Mouse (Mus musculus) spleen, embryonic (tissue): ENCODE results near the gene Smim17.
"Not testable (repeated sequence)": the region's sequence is repeated elsewhere in the genome, so short reads cannot be mapped to it uniquely, and the experiment has no call there.

Experiments
- CTCF ChIA-PET: fragments of 350-600 bp; sonication (Branson Sonifier 250); formaldehyde crosslinking; loops from one replicate; lab custom pipeline; 2022; lab: Charles Lee

Smim17 gene

DNA sequence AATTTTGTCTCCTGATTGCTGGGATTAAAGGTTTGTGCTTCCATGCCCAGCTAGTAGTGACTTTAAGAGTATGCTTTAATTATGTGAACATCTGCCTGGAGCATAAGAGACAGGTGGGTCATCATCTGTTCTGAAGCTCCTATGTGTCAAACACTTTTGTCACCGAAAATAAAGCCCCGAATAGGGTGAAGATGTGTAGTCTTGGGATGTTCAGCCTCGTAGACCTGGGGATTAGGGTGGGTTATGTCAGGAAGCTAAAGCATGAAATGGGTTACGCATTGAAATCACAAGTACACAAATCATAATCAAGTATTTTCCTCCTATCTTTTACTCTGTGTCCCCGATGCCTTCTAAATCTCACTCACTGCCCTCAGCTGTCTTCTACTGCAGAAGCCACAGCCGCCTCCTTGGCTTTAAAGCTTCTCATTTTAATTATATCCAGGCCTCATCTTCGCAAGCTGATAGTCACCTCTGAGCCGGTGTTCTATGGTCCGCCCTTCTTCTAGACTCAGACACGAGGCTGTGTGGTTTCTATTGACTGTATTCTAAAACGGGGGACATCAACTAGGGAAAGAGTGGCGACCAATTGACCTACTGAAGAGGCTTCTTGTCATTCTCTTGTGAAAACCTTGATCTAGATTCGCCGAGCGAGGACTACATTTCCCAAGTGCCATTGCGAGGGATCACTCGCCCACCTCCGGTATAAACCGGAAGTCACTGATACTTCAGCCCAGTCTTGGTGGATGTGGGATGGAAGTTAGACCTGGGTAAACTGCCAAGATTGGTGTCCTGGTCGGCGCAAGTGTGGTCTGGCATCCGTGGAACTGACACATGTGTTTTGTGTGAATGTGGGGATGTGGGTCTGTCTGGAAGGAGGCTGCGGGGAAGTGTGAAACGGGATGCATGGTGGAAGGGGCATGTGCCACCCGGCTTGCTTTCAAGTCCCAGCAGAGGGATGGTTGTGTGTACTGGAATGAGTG is at the start of gene Smim17:
TSS of gene Smim17 (plus strand) at position 720 of the 980 bp plus-strand sequence.
- CTCF ChIA-PET: no interaction called here

DNA sequence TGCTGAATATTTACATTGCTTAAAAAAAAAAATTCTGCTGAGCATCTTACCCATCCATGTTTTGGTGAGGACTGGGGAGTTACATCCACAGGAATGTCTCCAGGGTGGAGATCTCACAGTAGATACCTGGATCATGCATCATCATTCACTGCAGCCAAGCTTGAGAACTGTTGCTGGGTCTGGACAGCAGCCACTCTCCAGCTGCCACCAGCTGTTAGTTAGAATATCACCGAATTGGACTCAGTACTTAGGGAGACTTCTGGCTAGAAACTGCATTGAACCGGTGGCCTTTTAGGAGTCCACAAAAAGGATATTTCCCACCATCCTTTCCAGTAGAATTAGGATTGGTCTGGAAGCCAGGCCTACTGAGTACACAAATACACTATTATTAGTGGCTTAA is 40.4 kb upstream of the Smim17 start:
- CTCF ChIA-PET: no interaction called here

GRCm38 (mm10) chr7:6358937-6359590 is 39.5 kb upstream of the Smim17 start:
- CTCF ChIA-PET: interaction anchor here (0.6 kb wide), 2 partner anchors 46 to 182 kb away, joined by 3 to 4 read pairs; no protein-coding TSS in a partner anchor

DNA sequence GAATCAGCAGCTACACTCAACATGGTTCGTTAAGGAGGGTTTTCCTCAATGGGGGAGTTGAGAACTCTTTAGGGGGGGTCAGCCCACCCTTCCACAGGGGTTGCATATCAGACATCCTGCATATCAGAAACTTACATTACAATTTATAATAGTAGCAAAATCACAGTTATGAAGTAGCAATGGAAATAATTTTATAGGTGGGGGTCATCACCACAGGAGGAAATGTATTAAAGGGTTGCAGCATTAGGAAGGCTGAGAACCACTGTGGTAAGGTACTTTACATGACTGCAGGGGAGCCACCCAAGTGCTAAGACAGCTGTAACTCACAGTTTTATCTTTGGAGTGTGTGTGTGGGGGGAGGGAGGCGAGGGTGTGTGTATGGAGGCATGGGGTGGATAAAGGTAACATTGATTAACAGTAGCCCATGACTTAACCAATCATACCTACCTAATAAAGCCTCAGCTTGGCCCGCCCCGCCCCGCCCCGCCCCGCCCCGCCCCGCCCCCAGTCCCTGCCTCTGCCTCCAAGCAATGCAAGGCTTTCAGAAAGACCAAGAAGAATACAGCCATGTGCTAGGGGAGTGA is 37.9 kb upstream of the Smim17 start:
- CTCF ChIA-PET: no interaction called here

DNA sequence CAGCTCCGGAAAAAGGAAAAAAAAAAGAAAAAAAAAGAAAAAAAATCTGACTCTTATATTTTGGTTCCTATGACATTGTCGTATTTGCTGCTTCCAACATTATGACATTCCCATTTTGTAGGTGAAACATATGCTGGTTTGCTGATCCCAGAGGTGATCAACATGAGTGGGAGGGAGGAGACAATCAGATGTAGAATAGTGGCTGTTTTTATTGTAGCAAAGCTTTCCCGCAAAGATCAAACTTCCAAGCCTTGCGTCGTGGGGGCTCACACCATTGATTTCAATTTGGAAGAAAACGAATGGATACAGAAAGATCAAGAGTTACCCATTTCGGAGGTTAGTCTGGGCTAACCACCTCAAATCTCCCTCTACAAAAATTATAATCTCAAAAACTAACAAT is 36.8 kb upstream of the Smim17 start:
- CTCF ChIA-PET: interaction anchor here (0.7 kb wide), 1 partner anchor 579 kb away, joined by 3 read pairs; no protein-coding TSS in a partner anchor

DNA sequence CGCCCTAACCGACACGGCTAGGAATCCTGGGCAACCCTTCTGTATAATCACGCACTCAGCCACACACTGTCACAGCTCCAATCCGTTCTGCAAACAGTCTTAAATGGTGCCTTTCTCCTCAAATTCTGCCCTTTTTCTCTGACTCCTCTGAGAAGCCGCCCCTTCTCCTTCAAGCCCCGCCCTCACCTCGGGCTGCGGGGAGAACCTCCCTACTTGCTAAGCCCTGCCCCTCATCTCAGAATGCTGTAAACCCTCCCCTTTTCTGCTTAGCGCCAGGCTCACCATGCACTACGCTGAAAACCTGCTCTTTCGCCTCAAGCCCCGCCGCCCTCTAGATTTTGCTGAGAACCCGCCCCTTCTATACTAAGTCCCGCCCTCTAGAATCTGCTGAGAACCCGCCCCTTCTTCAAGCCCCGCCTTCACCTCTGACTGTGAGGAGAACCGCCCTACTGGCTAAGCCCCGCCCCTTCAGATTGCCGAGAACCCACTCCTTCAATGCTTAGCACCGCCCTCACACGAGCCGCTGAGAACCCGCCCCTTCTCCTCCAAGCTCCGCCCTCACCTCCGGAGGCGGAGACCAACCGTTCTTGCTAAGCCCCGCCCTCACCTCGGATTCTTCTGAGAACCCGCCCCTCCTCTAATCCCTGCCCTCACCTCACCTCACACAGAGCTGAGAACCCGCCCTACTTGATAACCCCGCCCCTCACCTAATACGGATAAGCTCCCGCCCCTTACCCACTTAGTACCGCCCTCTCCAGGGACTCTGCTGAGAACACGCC is 36.1 kb upstream of the Smim17 start:
- CTCF ChIA-PET: interaction anchor here (0.7 kb wide), 1 partner anchor 578 kb away, joined by 3 read pairs; no protein-coding TSS in a partner anchor

GRCm38 (mm10) chr7:6363047-6363488 is 35.4 kb upstream of the Smim17 start, which contains the start of gene Zfp78:
Zfp78 (plus strand) TSS chr7:6363280.
- CTCF ChIA-PET: no interaction called here

GRCm38 (mm10) chr7:6364761-6365160 is 33.8 kb upstream of the Smim17 start:
- CTCF ChIA-PET: no interaction called here

GRCm38 (mm10) chr7:6367185-6367584 is 31.3 kb upstream of the Smim17 start:
- CTCF ChIA-PET: no interaction called here

- CTCF ChIA-PET: not testable (repeated sequence)
Observed at GRCm38 (mm10) chr7:6368146-6368545, 30.4 kb upstream of the Smim17 start.

DNA sequence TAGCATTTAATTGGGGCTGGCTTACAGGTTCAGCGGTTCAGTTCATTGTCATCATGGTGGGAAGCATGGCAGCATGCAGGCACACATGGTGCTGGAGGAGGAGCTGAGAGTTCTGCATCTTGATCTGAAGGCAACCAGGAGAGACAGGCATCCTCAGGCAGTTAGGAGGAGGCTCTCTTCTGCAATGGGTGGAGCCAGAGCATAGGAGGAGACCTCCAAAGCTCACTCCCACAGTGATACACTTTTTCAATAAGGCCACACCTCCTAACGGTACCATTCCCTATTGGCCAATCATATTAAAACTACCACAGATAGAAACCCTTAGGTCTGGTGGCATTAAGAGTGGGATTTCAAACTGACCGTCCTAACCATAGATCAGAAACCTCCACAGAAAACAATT is 29.1 kb upstream of the Smim17 start:
- CTCF ChIA-PET: interaction anchor here (0.6 kb wide), 1 partner anchor 195 kb away, joined by 4 read pairs; no protein-coding TSS in a partner anchor

- CTCF ChIA-PET: no interaction called here
Observed at GRCm38 (mm10) chr7:6372993-6373392, 25.5 kb upstream of the Smim17 start.

GRCm38 (mm10) chr7:6378441-6378840 is 20.1 kb upstream of the Smim17 start:
- CTCF ChIA-PET: no interaction called here

DNA sequence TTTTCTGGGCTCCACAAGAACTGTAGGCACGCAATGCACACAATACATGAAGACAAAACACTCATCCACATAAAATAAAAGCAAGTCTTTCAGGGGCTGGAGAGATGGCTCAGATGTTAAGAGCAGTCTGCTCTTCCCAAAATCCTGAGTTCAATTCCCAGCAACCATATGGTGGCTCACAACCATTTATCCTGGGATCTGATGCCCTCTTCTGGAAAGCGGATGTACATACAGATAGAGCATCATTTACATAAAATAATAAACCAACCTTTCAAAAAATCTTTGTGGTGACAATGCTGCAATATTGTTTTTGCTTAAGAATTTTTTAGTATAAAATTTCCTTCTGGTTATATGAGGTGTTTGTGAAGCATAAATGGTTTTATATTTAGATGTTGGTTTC is 17.1 kb upstream of the Smim17 start:
- CTCF ChIA-PET: no interaction called here

- CTCF ChIA-PET: no interaction called here
Observed at GRCm38 (mm10) chr7:6383044-6383455, 15.5 kb upstream of the Smim17 start, which contains the start of gene Zfp28. Zfp28 (plus strand) TSS chr7:6383295.

- CTCF ChIA-PET: no interaction called here
Observed at GRCm38 (mm10) chr7:6384011-6384410, 14.5 kb upstream of the Smim17 start.

DNA sequence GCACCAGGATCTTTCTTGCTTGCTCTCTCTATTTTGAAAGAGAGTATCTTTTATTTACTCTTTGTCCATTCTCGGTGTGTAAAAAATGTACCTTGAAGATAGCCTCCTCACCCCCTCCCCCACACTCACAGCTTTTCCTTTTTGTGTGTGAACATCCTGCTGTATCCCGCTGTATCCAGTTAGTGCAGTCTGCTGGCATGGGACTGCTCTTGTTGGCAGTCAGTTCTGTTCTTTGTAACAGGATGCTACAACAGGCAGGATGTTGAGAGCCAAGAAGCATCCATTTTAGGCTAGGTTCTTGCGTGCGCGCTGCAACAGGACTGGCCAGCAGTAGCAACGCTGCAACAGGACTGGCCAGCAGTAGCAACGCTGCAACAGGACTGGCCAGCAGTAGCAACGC is 11.5 kb upstream of the Smim17 start:
- CTCF ChIA-PET: no interaction called here

DNA sequence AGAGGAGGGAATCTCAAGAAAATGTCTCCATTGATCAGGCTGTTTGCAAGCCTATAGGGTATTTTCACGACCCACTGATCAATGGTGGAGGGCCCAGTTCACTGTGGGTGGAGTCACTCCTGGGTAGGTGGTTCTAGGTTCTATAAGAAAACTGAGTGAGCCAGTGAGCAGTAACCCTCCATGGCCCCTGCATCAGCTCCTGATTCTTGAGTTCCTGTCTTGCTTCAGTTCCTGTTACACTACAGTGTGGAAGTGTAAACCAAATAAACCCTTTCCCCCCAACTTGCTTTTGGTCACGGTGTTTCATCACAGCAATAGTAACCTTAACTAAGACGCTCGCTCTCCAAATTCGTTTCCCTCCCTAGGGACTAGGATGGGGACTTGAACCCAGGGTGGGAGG is 9.5 kb upstream of the Smim17 start:
- CTCF ChIA-PET: no interaction called here

GRCm38 (mm10) chr7:6389449-6389848 is 9.1 kb upstream of the Smim17 start:
- CTCF ChIA-PET: no interaction called here

GRCm38 (mm10) chr7:6410043-6410442 is 11.5 kb downstream of the Smim17 start, which contains the start of gene Gm20715:
Gm20715 (plus strand) TSS chr7:6410277.
- CTCF ChIA-PET: no interaction called here
